8 mouse cellular contexts compared by ENCODE assay signal in genomic region chr13:29835170-29835569, GRCm38 (mm10). TPM values are rescaled to one million over a fixed set of nuclear protein-coding genes. Genes with fewer than 3 reads are reported as not detected.
A peak's percentile ranks its signal among the peaks of the same experiment; 100 is the strongest.
DNase-seq lines count a peak whose midpoint lies in the region; ATAC-seq and TF ChIP-seq lines count a peak whose summit lies in the region.

No protein-coding gene starts in this region.

- DNase-seq in gastrocnemius, adult 2 months, result peak; percentile 26
- DNase-seq in gastrocnemius, postnatal 25 days, result no peak
- peak; percentile 48 to 70 for DNase-seq in right cerebral cortex, postnatal 10 days (ENCODE audit: low spot score in 2 of 2)
- DNase-seq in right cerebral cortex, postnatal 25 days, result no peak
- peak; percentile 28 for DNase-seq in cerebellum, adult 11-12 months
- DNase-seq in midbrain, embryonic 10.5 days (ENCODE audit: low spot score), result no peak

- intact Hi-C loops in gastrocnemius, adult 2 months (cut with DNase I), result loop anchor here (10.0 kb wide), 2 partner anchors 1310 to 1420 kb away; no protein-coding TSS in a partner anchor

- no peak overlapping the region for H3K9ac ChIP-seq in intestine, postnatal 0 days (ENCODE audit: low read depth, low read length)

- no peaks in the 10 kb centered on the region for H3K9me3 ChIP-seq in intestine, postnatal 0 days (ENCODE audit: control insufficient read depth)
- no peaks in the 10 kb centered on the region for H3K9me3 ChIP-seq in midbrain, embryonic 10.5 days (replicated peaks)

- no peaks in the 10 kb centered on the region for H3K27me3 ChIP-seq in intestine, postnatal 0 days (replicated peaks; ENCODE audit: control insufficient read depth, insufficient read depth, low read length)
- no peaks in the 10 kb centered on the region for H3K27me3 ChIP-seq in midbrain, embryonic 10.5 days (ENCODE audit: low read depth, poor library complexity, severe bottlenecking)

- WGBS in intestine, postnatal 0 days, result 21% methylated on average over 4 of the region's 4 CpGs
- 42% methylated on average over 4 of the region's 4 CpGs for WGBS in midbrain, embryonic 10.5 days

- no peak for ATAC-seq in intestine, postnatal 0 days
- ATAC-seq in megakaryocyte progenitor cell, adult 5-6 weeks (replicated peaks; ENCODE audit: poor library complexity), result peak; percentile 86

- peak; percentile 82 for TF ChIP-seq CTCF in gastrocnemius, adult 2 months (IDR thresholded peaks at IDR 0.05)
- peak; percentile 80 for TF ChIP-seq CTCF in intestine, postnatal 0 days (IDR thresholded peaks at IDR 0.05; ENCODE audit: low read depth)

- no peak overlapping the region for H3K27ac ChIP-seq in gastrocnemius, adult 2 months
- no peak overlapping the region for H3K27ac ChIP-seq in intestine, postnatal 0 days (ENCODE audit: low read depth, low read length)
- no peak overlapping the region for H3K27ac ChIP-seq in midbrain, embryonic 10.5 days (replicated peaks)

- H3K4me3 ChIP-seq in gastrocnemius, adult 2 months, result no peak overlapping the region
- no peak overlapping the region for H3K4me3 ChIP-seq in intestine, postnatal 0 days (ENCODE audit: low read depth, low read length)
- no peak overlapping the region for H3K4me3 ChIP-seq in midbrain, embryonic 10.5 days

- H3K4me1 ChIP-seq in intestine, postnatal 0 days (replicated peaks; ENCODE audit: control insufficient read depth, insufficient read depth, low read length), result no peaks in the 10 kb centered on the region
- peaks cover 9% of the 10 kb centered on the region; the same call in 1 of the 2 replicates for H3K4me1 ChIP-seq in midbrain, embryonic 10.5 days

- no peak overlapping the region for H3K4me2 ChIP-seq in intestine, postnatal 0 days (replicated peaks; ENCODE audit: low read depth)

- peaks cover 8% of the 10 kb centered on the region; the same call in 1 of the 2 replicates for H3K36me3 ChIP-seq in intestine, postnatal 0 days (ENCODE audit: control insufficient read depth, insufficient read depth)
- peaks cover 16% of the 10 kb centered on the region for H3K36me3 ChIP-seq in midbrain, embryonic 10.5 days

RNA-seq across cellular contexts. Expression of gene Cdkal1, which starts 20.3 kb away (rescaled TPM):
- 10 to 100 TPM; 35.4 to 35.5 TPM for total RNA-seq in gastrocnemius, adult 2 months (2021)
- 10 to 100 TPM; 28.0 to 32.6 TPM for total RNA-seq in gastrocnemius, postnatal 25 days (2021)
- polyA plus RNA-seq in intestine, postnatal 0 days (2015; fragmentation: Nextera tagmentation; extraction: Ambion mirVana), result 13.1 and 13.5 TPM in 2 replicates
- total RNA-seq in megakaryocyte progenitor cell, adult 5-6 weeks (2015), result 20.5 and 27.0 TPM in 2 replicates
- 48.2 and 52.0 TPM in 2 replicates for total RNA-seq in megakaryocyte progenitor cell, adult 5-6 weeks (2017)
- 32.4 and 32.7 TPM in 2 replicates for polyA plus RNA-seq in midbrain, embryonic 10.5 days (2016; fragmentation: Nextera tagmentation; extraction: Ambion mirVana)

Comparison
In these comparisons a context has a peak if more than half of its experiments do, and no peak if none do; other contexts are left out.
1. DNase-seq: peak in gastrocnemius, adult 2 months (single experiment), right cerebral cortex, postnatal 10 days (2 of 2) and cerebellum, adult 11-12 months (single experiment); none in gastrocnemius, postnatal 25 days (single experiment), right cerebral cortex, postnatal 25 days (single experiment) and midbrain, embryonic 10.5 days (single experiment).